Mouse (Mus musculus) erythroblast, adult 5-6 weeks (primary cell): Measurements from ENCODE around the gene Esrrg. TPM values are rescaled to one million over a fixed set of nuclear protein-coding genes. Genes with fewer than 3 reads are reported as not detected.

Source experiments
- ATAC-seq: replicated peaks from 2 replicates; pipeline ENCODE4 v1.8.0; 2016; ENCODE audit warnings: moderate number of reproducible peaks, mild to moderate bottlenecking, moderate TSS enrichment, inconsistent platforms; ENCODE audit not compliant: poor library complexity, low FRiP score, severe bottlenecking
- total RNA-seq, 2 experiments: library from RNA; stranded (forward) in 1 of 2; stranded (reverse) in 1 of 2; fragments of 150-400 nt in 1 of 2; fragments of 200-764, 138-1000 nt in 1 of 2; gene quantifications; 2 replicates each; pipeline versions ENCODE4 v1.2.3 to v1.2.4; 2015 to 2017; ENCODE audit warnings: low replicate concordance in 2 of 2

The Esrrg gene
- total RNA-seq, 2 experiments from 2014 or later: not detected

DNA sequence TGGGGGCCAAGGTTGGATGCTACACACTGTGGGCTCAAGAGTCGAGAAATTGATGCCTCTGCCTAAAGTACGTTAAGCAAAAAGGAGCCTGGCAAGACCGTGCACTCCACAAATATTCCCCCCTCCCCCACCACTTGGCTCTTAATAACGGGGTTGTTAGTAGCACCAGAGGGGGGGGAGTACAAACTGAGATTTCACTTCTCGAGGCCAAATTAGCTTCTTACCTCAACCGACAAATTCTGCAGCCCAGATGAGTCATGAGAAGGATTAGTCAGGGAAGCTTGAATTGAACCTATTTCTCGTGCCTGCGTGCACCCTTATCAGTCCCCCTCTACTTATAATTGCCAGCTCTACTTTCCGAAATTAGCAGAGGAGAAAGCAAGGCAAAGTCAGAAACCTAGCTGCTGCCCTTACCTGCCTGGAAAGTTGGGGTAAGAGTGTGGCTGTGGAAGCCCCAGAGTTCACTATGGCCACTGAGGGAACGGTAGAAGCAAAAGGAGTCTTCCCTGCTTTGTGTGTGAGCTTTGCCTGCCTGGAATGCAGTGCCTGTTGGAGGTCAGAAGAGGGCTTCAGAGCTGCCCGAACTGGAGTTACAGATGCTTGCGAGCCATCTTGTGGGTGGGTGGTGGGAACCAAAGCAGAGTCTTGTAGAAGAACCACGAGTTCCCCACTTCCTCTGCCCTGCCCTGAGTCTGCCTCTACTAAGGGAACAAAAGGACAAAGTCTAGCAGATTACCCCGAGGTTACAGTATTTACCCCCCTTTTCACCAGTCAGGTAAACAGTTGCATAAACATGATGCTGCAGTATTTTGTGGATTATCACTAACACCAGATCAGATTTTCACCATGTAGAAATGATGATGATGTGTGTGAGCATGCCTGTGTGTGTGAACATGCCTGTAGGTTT lies 409.6 kb downstream of the Esrrg start:
- no peak for ATAC-seq

DNA sequence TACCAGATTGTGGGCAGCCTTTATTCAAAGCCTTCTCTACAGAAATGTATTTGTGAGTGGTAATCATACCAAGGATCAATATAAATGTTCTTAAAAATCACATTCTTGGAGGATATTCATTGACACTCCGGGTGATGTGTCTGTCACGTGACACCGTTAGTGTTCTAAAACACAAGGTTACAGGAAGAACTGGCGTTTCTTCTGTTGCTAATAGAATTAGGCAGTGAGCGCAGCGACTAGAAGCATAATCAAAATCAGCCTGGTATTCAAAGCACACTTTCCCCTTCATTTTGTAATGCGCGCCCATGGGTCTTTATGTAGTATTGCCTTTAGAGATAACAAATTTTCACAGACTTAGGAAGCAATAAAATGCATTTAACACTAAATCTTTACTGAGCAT lies 420.6 kb downstream of the Esrrg start:
- no peak for ATAC-seq

DNA sequence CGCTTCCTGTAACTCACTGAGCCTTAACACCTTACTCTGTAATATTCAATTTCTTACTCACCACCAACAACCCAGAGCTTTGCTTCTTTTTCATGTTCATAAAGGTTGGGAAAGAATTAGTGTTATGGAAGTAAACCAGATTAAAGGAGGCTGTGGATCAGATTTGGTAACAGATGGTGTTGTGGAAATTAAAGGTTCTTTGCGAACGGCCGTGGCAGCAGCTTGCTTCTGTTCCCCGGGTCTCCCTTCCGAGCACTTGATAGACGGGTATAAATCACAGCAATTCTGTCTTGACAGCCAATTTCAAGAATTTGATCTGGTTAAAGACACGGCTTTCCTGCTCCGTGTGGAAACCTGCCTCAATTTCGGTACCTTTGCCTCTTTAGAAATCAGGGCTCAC lies 421.5 kb downstream of the Esrrg start:
- ATAC-seq: no peak

DNA sequence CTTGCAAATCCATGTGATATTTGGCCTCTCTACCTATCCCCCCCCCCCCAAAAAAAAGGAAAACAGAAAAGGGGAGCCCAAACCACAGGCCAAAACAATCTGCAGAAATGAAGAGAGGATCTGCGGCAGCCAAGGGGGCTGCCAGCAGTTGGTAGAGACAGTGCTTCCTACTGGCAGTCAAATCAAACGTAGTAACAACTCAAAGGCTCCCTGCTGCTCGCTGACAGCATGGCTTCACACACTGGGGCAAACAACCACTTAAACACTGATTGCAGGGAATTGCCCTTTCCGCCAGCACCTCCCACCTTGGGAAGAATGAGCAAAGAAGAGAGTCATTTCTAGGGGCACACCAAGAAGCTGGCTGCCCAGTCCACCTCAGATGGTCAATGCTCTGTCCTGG lies 422.7 kb downstream of the Esrrg start:
- ATAC-seq: no peak

DNA sequence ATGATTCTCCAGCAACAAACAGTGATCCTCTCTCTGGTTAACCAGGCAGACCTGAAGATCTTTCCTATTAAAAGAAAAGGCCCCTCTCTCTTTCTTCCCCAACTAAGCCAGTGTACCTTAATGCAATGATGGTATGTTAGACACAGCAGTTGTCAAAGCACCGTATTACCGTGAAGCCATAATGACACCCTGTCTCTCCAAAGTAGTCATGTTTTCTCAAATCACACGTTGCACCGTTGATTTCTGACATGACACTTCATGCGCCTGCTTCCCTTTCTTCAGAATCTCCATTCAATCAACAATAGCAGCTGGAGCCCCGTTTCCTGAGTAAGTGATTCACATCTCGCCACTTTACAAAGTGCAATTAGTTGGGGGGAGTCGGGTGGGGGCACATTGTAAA lies 427.4 kb downstream of the Esrrg start:
- no peak for ATAC-seq

DNA sequence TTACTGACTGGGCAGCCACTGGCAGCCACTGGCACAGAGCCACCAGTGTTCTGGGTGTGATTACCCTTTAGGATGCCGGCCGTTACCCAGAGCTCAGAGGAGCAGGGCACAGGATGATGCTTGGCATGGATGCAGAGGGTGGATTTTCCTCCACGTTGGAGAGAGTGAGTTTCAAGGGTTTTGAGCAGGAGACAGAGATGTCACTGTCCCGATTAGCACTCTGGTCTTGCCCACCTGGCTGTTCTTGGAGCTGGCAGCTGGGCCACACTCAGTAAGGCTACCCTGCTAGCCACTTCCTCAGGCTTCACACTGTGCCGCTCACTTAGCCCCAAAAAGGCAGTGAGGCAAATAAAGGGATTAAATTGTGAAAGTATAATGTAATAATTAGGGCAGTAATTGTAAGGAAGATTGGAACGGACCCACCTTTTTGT lies 438.1 kb downstream of the Esrrg start:
- ATAC-seq: no peak

DNA sequence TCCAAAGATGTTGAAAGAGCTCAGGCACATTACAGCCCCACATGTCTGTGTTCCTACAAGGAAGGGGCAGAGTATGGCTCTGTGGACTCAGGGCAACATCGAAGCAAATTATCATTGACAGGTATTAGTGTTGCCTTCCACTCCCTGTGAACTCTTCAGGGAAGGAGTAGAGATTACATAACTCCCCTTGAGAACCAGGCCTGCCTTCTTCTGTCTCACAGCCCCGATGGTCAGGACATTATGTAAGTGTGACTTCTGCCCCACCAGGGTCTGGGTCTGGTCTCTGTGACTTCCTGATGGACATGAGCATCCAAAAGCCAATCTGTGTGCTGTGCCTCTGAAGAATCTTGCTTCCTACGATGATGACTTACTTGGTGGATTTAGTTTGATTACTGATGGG lies 438.6 kb downstream of the Esrrg start:
- ATAC-seq: no peak

DNA sequence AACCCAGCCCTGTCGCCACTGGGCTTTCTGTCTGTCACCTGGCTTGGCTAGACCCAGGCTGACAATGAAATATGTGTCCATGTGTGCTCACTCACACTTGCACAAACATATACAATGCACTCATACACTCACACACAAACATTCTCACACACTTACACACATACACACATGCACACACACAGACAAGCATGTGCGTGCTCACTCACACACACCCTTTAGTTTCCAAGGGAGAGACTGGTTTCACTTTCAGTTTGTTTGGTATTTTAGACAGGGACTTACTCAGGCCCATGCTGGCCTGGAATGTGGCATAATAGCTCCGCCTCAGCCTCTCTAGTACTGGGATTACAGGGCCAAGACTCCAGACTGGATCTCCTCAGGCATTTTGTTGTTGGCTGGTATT lies 447.3 kb downstream of the Esrrg start:
- ATAC-seq: no peak

DNA sequence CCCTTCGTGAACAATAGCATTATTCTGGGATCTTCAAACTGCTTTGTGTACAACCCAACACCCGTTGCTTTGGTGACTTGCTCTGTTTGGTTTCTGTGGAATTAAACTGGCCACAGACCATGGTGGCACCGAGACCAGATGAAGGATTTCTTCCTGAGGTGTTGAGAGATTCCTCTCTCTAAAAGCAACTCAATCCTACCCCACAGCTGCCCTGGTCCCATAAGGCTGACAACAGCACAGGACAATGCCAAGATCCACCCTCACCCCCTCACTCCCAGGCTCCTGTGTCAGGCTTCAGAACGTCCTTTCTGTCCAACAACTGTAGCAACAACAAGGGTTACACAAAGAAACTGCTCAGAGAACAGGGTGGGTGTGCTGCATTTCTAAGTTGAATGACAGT lies 449.3 kb downstream of the Esrrg start:
- ATAC-seq: no peak

DNA sequence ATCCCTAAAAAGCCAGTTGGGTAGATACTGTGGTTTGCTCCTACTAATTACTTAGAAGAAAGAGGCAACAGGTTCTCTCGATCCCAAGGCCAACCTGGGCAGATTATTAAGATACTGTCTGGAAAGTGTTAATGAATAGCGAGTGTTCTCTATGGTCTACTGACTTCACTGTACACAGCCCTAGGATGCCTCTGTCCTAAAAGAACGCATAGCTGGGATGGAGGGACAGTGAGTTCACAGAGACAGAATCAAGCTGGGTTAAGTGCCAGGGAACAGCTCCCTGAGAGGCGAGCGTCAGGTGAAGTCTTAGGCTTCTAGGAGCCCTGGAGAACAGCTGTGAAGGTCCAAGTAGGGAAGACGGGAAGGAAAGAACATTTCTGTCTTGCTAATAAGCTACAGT lies 450.4 kb downstream of the Esrrg start:
- no peak for ATAC-seq

DNA sequence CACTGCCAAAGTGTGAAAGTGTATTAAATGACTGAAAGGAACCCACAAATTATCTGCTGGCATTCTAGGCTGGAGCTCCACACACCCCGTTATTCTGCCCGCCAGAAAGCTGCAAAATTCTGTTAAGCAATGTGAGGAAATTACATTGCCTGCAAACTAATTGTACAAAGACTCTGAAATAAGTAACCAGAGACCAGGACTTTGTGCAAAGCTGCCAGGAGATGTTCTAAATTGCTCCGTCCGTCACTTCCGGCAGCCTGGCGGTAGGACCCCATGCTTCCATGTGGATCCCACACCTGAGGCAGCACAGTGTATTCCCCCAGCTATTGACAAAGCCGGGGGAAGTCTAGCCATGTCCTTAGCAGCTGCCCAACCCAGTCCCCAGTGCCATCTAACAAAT lies 451.9 kb downstream of the Esrrg start:
- no peak for ATAC-seq

DNA sequence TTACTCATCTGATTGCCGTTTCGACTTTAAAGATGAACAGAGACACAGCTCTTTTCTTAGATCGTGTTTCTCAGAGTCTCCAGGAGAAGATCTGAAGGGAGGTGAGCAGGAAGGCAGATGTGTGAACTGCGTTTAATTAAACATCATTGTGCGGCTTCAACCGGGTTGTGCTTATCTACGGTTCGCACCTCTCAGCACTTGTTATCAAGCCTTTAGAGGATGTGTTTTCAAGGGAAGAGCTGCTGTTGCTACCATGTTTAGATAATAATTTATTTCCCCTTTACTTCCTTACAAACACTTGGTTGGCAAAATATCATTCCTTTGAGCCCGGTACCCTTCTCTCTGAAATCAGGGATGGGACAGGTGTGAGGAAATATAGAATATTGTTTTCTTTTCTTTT lies 460.2 kb downstream of the Esrrg start:
- no peak for ATAC-seq

DNA sequence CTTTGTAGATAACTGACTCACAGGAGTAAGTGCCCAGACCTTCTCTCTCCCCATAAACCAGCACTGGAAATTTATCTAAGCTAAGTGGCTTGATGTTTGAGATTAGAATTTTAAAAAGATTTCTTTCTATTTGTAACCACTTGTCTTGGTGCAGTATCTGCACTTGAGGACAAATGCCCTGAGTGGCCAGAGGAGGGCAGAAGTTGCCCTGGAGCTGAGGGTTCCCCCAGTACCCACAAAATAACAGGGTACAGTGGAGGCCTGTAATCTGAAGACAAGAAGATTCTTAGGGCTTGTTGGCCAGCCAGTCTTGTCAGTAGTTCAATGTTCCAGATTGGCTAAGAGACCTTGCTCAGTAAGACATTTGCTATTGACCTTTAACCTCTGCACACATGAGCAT lies 461.3 kb downstream of the Esrrg start:
- ATAC-seq: no peak

DNA sequence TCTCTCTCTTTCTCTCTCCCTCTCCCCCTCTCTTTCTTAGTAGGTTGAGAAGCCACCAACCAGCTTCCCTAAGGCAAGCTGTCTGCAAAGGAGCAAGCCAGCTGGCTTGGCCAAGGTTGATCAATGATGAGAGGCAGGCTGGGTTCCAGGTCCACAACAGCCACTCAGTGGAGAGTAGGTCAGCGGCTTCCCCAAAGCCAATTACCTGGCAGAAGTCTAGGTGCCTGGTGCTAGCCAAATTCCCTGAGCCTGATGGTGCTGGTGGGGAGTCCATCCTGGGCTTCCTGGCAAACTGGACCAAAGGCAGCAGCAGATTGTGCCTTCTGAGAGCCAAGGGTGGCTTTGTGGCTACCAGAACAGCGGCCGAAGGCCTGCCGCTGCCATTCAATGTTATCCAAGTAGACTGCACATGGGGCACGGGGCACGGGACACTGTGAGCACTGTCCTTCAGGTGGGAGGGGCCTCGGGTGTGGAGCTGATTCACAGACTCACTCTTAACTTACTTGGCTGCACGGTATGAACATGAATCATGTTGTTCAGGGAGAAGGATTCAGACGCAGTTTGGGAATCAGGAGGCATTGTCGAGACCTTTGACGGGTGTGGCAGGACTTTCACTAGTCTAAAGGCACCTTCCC lies 469.1 kb downstream of the Esrrg start:
- no peak for ATAC-seq

DNA sequence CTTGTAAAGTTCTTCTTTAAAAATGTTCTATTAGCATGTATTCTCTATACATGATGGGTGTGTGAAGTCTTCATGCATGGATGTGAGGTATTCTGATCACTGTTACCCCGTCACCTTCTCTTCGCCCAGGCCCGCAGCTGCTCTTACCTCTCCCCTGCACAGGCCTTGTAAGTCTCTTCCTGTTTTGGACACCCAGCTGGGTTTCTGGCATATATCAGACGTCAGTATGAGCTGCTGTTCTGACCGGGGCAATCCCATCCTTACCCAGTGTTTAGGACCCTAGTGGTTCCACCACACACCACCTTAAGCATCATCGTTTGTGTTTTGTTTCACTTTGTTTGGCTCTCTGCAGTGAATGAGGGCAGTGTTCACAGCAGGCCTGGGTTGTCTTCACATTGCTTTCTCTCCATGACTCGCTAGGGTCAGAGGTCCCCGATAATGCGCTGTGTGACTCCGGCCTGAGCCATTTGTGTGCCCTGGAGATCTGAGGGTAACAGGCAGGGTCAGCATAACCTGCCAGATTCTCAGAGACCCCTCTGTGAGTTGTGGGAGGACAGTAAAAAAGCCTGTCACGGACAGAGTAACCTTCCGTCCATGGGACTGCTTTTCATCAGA lies 471.8 kb downstream of the Esrrg start:
- ATAC-seq: no peak

DNA sequence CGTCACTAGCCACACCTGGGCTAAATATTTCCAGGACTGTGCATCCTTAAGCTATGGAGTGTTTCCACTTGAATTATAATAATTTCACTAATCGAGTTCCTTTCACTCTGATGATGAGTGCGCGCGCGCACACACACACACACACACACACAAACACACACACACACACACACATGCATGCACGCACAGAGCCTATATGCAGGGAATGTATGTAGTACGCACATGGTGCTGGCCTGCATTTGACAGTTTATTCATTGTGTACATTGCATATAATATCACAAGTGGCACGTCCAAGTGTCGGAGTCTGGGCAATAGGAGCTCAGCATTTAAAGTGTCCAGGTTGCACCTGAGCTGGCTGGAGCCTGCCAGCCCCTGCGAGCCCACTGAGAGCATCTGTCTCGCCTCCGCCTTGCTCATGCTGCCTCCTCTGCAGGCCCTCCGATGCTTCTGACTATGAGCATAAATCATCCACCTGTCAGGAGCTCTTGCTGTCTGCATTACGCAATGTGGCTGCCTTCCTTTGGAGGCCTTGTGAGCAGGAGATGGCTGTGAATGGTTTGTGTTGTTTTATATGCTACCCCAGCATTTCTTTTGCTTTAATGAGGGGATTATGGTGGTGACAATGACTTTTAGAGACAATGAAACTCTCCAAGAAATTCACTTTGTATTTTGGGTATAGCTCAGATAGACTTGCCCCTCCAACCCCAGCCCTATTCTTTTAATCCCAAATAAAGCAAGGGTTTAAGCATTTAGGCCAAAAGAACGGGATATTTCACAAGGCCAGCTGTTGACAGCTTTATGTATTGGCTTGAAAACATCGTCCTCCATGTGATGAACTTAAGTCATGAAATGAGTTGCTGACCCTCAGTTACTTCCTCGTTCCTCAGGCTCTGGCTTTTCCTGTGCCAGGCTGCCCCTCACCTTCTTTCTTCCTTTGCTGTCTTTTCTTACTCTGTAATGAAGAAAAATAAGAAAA lies 474.4 kb downstream of the Esrrg start:
- no peak for ATAC-seq

DNA sequence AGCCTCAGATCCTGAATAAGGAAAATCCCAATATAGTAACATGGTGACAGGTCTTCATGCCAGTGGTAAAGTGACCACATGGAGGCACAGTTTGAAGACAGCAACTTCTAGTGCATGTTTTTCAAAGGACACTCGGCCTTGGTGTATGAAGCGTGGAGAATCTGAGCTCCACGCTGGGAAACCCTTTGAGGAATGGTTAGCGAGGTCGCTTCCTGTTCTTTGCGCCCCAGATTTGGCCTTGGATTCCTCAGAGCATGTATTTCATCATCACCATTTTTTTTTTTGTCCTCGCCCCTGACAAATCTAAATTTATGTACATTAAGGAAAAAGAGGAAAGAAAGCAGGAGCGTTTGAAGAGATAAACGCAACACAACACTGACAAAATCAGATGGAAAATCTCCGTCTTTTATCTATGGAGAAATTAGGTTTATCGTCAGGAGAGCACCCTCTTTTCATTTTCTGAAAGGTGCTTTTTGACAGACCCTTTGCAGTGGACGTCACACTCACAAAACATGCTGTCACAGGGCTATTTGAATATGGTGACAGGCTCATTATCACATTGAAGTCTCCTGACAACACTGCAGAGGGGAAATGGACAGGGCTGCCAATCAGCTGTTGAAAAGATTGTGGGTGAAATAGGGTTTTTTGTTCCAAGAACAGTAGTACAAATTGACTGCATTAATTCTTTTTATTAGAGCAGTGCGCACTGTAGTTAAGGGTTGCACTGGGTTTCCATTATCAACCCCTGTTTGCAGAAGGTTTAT lies 476.7 kb downstream of the Esrrg start:
- no peak for ATAC-seq

DNA sequence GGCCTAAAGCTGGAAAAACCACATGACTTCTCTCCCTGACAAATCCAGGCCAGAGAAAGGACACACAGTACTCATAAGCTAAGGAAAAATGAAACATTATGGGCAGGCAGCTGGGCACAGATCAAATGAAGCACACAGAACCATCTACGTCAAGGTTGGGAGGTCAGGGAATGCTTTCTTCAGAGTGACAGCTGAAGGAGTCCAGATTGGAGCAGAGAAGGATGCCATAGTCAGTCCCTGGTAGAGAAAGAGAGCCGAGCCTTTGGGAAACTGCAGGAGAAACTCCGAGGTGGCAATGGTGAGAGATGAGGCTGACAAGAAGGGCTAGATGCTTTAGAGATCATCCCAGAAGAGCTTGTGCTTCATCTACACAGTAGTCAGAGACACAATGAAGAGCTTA lies 485.1 kb downstream of the Esrrg start:
- ATAC-seq: no peak

DNA sequence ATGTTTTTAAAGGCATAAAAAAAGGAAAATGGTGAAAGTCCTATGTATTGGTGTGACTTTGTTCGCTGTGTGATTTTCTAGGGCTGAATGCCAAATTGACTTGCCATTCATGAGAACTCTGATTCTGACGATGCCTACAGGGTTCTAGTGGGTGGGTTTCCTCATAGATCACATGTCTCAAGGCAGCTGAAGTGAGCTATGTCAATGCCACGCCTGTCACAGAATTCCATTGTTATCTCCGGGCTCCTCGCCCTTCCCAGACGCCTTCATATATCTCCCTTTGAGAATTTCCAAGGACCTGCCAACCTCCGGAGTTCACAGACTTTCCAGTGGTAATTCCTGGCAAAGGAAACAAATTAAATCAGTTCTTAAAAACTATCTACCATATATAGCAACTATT lies 493.2 kb downstream of the Esrrg start:
- ATAC-seq: no peak
